Mouse (Mus musculus): ENCODE results near the gene Eri2.

GRCm38 (mm10) chr7:119738877-119739276 lies 55.0 kb downstream of the Eri2 start:
- TF ChIP-seq CTCF (IDR thresholded peaks at IDR 0.05) (no peak), EP300 (IDR thresholded peaks at IDR 0.05) (no peak)

All from lung, postnatal 0 days (tissue).